Mouse (Mus musculus): ENCODE results near the gene Csf1. TPM values are rescaled to one million over a fixed set of nuclear protein-coding genes. Genes with fewer than 3 reads are reported as not detected.

Gene Csf1
- polyA plus RNA-seq, 1 experiment from 2014 or later = 11.0 TPM

- 58% methylated on average over 8 of the region's 8 CpGs for WGBS
- H3K9ac ChIP-seq (replicated peaks; ENCODE audit: low read depth, low read length) = no peak overlapping the region
- ATAC-seq (ENCODE audit: insufficient number of reproducible peaks, insufficient read depth, low FRiP score, low read depth) = no peak
- no peaks in the 10 kb centered on the region for H3K27me3 ChIP-seq (ENCODE audit: control insufficient read depth, insufficient read depth, low read length)
- no peak overlapping the region for H3K4me2 ChIP-seq (replicated peaks; ENCODE audit: low read depth, low read length)
- H3K4me3 ChIP-seq (ENCODE audit: low read depth, low read length) = no peak overlapping the region
- H3K9me3 ChIP-seq (ENCODE audit: control insufficient read depth, low read depth, low read length) = no peaks in the 10 kb centered on the region
- H3K4me1 ChIP-seq (ENCODE audit: control insufficient read depth, insufficient read depth, low read length) = peaks cover 15% of the 10 kb centered on the region
- H3K27ac ChIP-seq (ENCODE audit: low read length) = no peak overlapping the region
- H3K36me3 ChIP-seq (ENCODE audit: control insufficient read depth, insufficient read depth, low read length) = no peaks in the 10 kb centered on the region
These were observed 36.1 kb upstream of the Csf1 start for GRCm38 (mm10) chr3:107796191-107796983.

GRCm38 (mm10) chr3:107794890-107795289 is 34.6 kb upstream of the Csf1 start:
- H3K9ac ChIP-seq (replicated peaks; ENCODE audit: low read depth, low read length) = no peak overlapping the region
- no peaks in the 10 kb centered on the region for H3K9me3 ChIP-seq (ENCODE audit: control insufficient read depth, low read depth, low read length)
- no peaks in the 10 kb centered on the region for H3K27me3 ChIP-seq (ENCODE audit: control insufficient read depth, insufficient read depth, low read length)
- ATAC-seq (ENCODE audit: insufficient number of reproducible peaks, insufficient read depth, low FRiP score, low read depth) = no peak
- H3K4me3 ChIP-seq (ENCODE audit: low read depth, low read length) = no peak overlapping the region
- no peak overlapping the region for H3K27ac ChIP-seq (ENCODE audit: low read length)
- peaks cover 15% of the 10 kb centered on the region for H3K4me1 ChIP-seq (ENCODE audit: control insufficient read depth, insufficient read depth, low read length)
- H3K36me3 ChIP-seq (ENCODE audit: control insufficient read depth, insufficient read depth, low read length) = no peaks in the 10 kb centered on the region
- WGBS = 88% methylated on average over 3 of the region's 3 CpGs
- no peak overlapping the region for H3K4me2 ChIP-seq (replicated peaks; ENCODE audit: low read depth, low read length)

DNA sequence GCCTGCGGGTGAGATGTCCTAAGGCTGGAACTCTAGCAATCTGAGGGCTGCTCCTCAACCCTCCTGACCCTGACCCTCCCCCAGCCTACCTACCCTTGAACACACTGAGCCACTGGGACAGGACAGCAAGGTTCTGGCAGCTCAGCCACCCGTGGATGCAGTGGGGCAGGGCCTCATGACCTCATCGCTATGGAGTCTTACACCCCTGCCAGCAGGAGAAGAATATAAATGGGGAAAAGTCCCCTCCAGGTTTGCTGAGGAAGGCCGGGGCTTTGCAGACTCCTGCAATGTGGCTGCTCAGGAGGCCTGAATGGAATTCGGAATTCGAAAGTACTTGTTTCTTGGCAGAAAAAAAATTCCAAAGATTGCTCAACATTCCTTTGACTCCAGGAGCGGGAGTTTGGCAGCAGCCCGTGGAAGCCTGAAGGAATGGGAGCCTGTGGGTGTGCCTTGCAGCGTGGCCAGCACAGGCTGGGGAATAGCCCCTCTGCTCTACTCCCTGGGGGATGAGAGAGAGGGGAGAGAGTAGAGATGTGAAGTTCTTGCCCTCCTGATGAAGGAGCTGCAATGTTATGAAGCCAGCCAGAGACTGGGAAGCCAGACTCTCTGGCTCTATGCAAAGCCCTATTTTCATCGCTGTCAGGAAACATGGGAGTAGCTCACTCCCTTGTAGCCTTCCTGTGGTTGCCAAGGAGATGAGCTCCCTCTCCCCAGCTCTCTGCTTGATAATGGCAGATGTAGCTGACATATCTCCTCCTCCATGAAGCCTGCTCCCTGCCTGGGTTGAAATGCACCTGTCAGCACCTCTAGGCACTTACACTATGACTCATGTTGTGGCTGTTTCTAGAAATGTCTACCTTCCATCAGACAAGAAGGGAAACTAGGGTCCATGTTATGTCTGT is 33.3 kb upstream of the Csf1 start:
- Histone ChIP-seq H3K4me1 (ENCODE audit: control insufficient read depth, insufficient read depth, low read length) (peaks cover 15% of the 10 kb centered on the region), H3K9ac (replicated peaks; ENCODE audit: low read depth, low read length) (no peak overlapping the region), H3K4me2 (replicated peaks; ENCODE audit: low read depth, low read length) (peak overlapping the region; percentile 22; the same call in 1 of the 2 replicates), H3K4me3 (ENCODE audit: low read depth, low read length) (no peak overlapping the region), H3K9me3 (ENCODE audit: control insufficient read depth, low read depth, low read length) (no peaks in the 10 kb centered on the region), H3K27ac (ENCODE audit: low read length) (peak overlapping the region; percentile 80; the same call in 1 of the 2 replicates), H3K27me3 (ENCODE audit: control insufficient read depth, insufficient read depth, low read length) (no peaks in the 10 kb centered on the region), H3K36me3 (ENCODE audit: control insufficient read depth, insufficient read depth, low read length) (no peaks in the 10 kb centered on the region)
- ATAC-seq (ENCODE audit: insufficient number of reproducible peaks, insufficient read depth, low FRiP score, low read depth) = peak; percentile 55
- 15% methylated on average over 10 of the region's 10 CpGs for WGBS

DNA sequence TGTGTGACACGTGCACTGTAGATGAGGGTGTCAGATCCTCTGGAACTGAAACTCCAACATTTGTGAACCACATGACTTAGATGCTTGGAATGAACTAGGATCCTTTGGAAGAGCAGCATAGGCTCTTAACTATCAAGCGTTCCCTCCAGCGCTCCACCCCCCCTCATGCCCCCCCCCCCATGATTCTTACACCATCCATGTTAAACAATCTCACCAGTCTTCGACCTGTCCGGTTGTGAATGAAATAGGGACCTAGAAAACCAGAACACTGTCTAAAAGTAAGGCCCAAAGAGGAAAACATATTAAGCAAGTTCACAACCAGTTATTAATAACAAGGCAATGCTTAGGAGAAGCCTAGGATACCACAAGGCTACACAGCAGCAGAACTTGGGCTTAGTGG is 32.5 kb upstream of the Csf1 start:
- no peak overlapping the region for H3K4me3 ChIP-seq (ENCODE audit: low read depth, low read length)
- H3K9me3 ChIP-seq (ENCODE audit: control insufficient read depth, low read depth, low read length) = no peaks in the 10 kb centered on the region
- H3K4me1 ChIP-seq (ENCODE audit: control insufficient read depth, insufficient read depth, low read length) = peaks cover 20% of the 10 kb centered on the region
- H3K27me3 ChIP-seq (ENCODE audit: control insufficient read depth, insufficient read depth, low read length) = no peaks in the 10 kb centered on the region
- no peak for ATAC-seq (ENCODE audit: insufficient number of reproducible peaks, insufficient read depth, low FRiP score, low read depth)
- no peaks in the 10 kb centered on the region for H3K36me3 ChIP-seq (ENCODE audit: control insufficient read depth, insufficient read depth, low read length)
- H3K4me2 ChIP-seq (replicated peaks; ENCODE audit: low read depth, low read length) = no peak overlapping the region
- H3K27ac ChIP-seq (ENCODE audit: low read length) = peak overlapping the region; percentile 80; the same call in 1 of the 2 replicates
- H3K9ac ChIP-seq (replicated peaks; ENCODE audit: low read depth, low read length) = no peak overlapping the region
- WGBS = 90% methylated on average over 5 of the region's 5 CpGs

DNA sequence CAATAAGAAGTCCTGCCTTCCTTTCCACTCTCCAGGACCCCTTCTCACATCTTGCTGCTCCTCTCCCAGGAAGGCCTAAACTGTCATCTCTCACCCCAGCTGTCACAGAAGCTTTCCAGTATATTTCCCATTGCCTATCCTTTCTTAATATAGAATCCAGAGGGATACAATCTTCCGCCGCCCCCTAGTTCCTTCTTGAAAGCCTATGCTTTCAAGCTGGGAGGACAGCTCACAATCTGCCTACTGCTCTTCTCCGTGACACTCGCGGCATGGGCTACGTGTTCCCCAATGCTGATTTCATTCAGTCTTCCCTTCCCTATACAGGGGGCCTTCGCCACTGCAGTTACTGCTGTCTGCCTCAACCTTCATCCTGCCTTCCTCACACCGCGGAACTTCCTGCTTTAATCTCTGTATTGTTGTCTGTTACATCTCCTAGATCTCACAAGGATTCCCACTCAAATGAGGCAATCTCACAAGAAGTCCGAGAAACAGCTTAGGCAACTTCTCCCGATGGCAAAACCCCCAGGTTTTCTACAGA is 30.6 kb upstream of the Csf1 start:
- no peak overlapping the region for H3K9ac ChIP-seq (replicated peaks; ENCODE audit: low read depth, low read length)
- H3K9me3 ChIP-seq (ENCODE audit: control insufficient read depth, low read depth, low read length) = no peaks in the 10 kb centered on the region
- no peak overlapping the region for H3K4me3 ChIP-seq (ENCODE audit: low read depth, low read length)
- H3K4me1 ChIP-seq (ENCODE audit: control insufficient read depth, insufficient read depth, low read length) = peaks cover 25% of the 10 kb centered on the region
- no peak for ATAC-seq (ENCODE audit: insufficient number of reproducible peaks, insufficient read depth, low FRiP score, low read depth)
- no peaks in the 10 kb centered on the region for H3K36me3 ChIP-seq (ENCODE audit: control insufficient read depth, insufficient read depth, low read length)
- no peak overlapping the region for H3K4me2 ChIP-seq (replicated peaks; ENCODE audit: low read depth, low read length)
- H3K27me3 ChIP-seq (ENCODE audit: control insufficient read depth, insufficient read depth, low read length) = no peaks in the 10 kb centered on the region
- H3K27ac ChIP-seq (ENCODE audit: low read length) = no peak overlapping the region
- 88% methylated on average over 11 of the region's 11 CpGs for WGBS

- Histone ChIP-seq H3K4me3 (ENCODE audit: low read depth, low read length) (no peak overlapping the region), H3K9ac (replicated peaks; ENCODE audit: low read depth, low read length) (no peak overlapping the region), H3K9me3 (ENCODE audit: control insufficient read depth, low read depth, low read length) (no peaks in the 10 kb centered on the region), H3K27me3 (ENCODE audit: control insufficient read depth, insufficient read depth, low read length) (no peaks in the 10 kb centered on the region), H3K4me2 (replicated peaks; ENCODE audit: low read depth, low read length) (no peak overlapping the region), H3K27ac (ENCODE audit: low read length) (no peak overlapping the region), H3K36me3 (ENCODE audit: control insufficient read depth, insufficient read depth, low read length) (no peaks in the 10 kb centered on the region), H3K4me1 (ENCODE audit: control insufficient read depth, insufficient read depth, low read length) (peaks cover 25% of the 10 kb centered on the region)
- 57% methylated on average over 3 of the region's 3 CpGs for WGBS
- no peak for ATAC-seq (ENCODE audit: insufficient number of reproducible peaks, insufficient read depth, low FRiP score, low read depth)
These were observed 30.0 kb upstream of the Csf1 start for GRCm38 (mm10) chr3:107790227-107790626.

- ATAC-seq (ENCODE audit: insufficient number of reproducible peaks, insufficient read depth, low FRiP score, low read depth) = no peak
- Histone ChIP-seq H3K27me3 (ENCODE audit: control insufficient read depth, insufficient read depth, low read length) (no peaks in the 10 kb centered on the region), H3K4me3 (ENCODE audit: low read depth, low read length) (no peak overlapping the region), H3K36me3 (ENCODE audit: control insufficient read depth, insufficient read depth, low read length) (no peaks in the 10 kb centered on the region), H3K27ac (ENCODE audit: low read length) (no peak overlapping the region), H3K4me2 (replicated peaks; ENCODE audit: low read depth, low read length) (no peak overlapping the region), H3K9me3 (ENCODE audit: control insufficient read depth, low read depth, low read length) (no peaks in the 10 kb centered on the region), H3K9ac (replicated peaks; ENCODE audit: low read depth, low read length) (no peak overlapping the region), H3K4me1 (ENCODE audit: control insufficient read depth, insufficient read depth, low read length) (peaks cover 23% of the 10 kb centered on the region)
- WGBS = 70% methylated on average over 3 of the region's 3 CpGs
These were observed 28.6 kb upstream of the Csf1 start for GRCm38 (mm10) chr3:107788885-107789284.

Measured in stomach, embryonic 14.5 days (tissue).